Mouse (Mus musculus) brain, embryonic 14.5 days (tissue): ENCODE measurements around the gene BC052040.

Experiments used
- CTCF ChIP-seq: fragments of 200-500 bp; IDR thresholded peaks from 2 replicates; pipeline ENCODE4 v1.5.1; 2012; ENCODE audit warnings: inconsistent platforms, mild to moderate bottlenecking, moderate library complexity, borderline replicate concordance; ENCODE audit not compliant: insufficient read depth, insufficient read length; ENCODE audit errors: extremely low read depth
- POLR2A ChIP-seq: fragments of 200-500 bp; IDR thresholded peaks from 2 replicates; pipeline ENCODE4 v1.6.1; 2012; ENCODE audit warnings: mild to moderate bottlenecking, inconsistent platforms, borderline replicate concordance; ENCODE audit not compliant: poor library complexity, insufficient read depth, insufficient read length, severe bottlenecking; ENCODE audit errors: extremely low read depth

DNA sequence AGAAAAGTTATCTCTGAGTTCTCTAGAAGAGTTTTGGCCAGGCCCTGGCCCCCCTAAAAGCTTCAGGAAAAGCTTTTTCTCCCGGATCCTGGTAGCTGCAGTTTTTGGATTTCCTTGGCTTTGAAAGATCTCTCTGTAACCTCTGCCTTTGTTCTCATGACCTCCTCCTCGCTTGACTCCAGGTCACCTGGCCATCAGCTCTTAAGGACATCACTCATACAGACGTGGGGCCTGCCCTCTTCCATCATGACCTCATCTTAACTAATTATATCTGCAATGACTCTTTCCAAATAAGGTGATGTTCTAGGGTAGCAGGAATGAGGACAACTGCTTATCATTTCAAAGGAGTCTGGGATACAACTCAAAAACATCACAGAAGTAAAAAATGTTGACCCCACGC lies 226.9 kb downstream of the BC052040 start:
- TF ChIP-seq POLR2A (no peak), CTCF (no peak)
